15 mouse cellular contexts compared by ENCODE assay signal in genomic region chr2:52946524-52947186, GRCm38 (mm10).
DNase-seq lines count a peak whose midpoint lies in the region; ATAC-seq lines count a peak whose summit lies in the region.
"Had no signal": no experiment of that assay in that cellular context is flagged by ENCODE, and none has a peak within 500 bp of the region (broad histone marks: within the 10 kb centered on the region; RNA-seq: fewer than 3 reads in every experiment).

No protein-coding gene starts in this region.

- WGBS in limb, embryonic 11.5 days, result 39% methylated on average over 11 of the region's 11 CpGs
- WGBS in limb, embryonic 10.5 days, result 43% methylated on average over 11 of the region's 11 CpGs
- 17% methylated on average over 11 of the region's 11 CpGs for WGBS in forebrain, embryonic 15.5 days
- 19% methylated on average over 11 of the region's 11 CpGs for WGBS in midbrain, embryonic 12.5 days

- no peak overlapping the region for H3K4me2 ChIP-seq in limb, embryonic 11.5 days (ENCODE audit: low read depth, severe bottlenecking)
- H3K4me2 ChIP-seq in forebrain, embryonic 15.5 days (replicated peaks), result no peak overlapping the region
- 0 out of 2 replicates have a peak overlapping the region, but pooled peaks have one; percentile 7 for H3K4me2 ChIP-seq in midbrain, embryonic 12.5 days (replicated peaks)

- no peak overlapping the region for H3K27ac ChIP-seq in limb, embryonic 11.5 days (replicated peaks; ENCODE audit: low read depth, low read length)
- H3K27ac ChIP-seq in limb, embryonic 10.5 days, result no peak overlapping the region
- peak overlapping the region; percentile 73 for H3K27ac ChIP-seq in forebrain, embryonic 15.5 days (replicated peaks)
- peak overlapping the region; percentile 80 for H3K27ac ChIP-seq in midbrain, embryonic 12.5 days (replicated peaks)
- H3K27ac ChIP-seq: kidney, postnatal 0 days; liver, embryonic 14.5 days had no signal

- no peak overlapping the region for H3K4me3 ChIP-seq in limb, embryonic 11.5 days (ENCODE audit: low read depth, low read length)
- H3K4me3 ChIP-seq in limb, embryonic 10.5 days, result no peak overlapping the region
- no peak overlapping the region for H3K4me3 ChIP-seq in forebrain, embryonic 15.5 days
- H3K4me3 ChIP-seq in midbrain, embryonic 12.5 days, result no peak overlapping the region

- no peaks in the 10 kb centered on the region for H3K9me3 ChIP-seq in limb, embryonic 11.5 days (ENCODE audit: control insufficient read depth, low read length)
- H3K9me3 ChIP-seq in limb, embryonic 10.5 days (replicated peaks), result no peaks in the 10 kb centered on the region
- H3K9me3 ChIP-seq in forebrain, embryonic 15.5 days, result no peaks in the 10 kb centered on the region
- H3K9me3 ChIP-seq in midbrain, embryonic 12.5 days, result no peaks in the 10 kb centered on the region

- H3K27me3 ChIP-seq in limb, embryonic 11.5 days (ENCODE audit: control insufficient read depth, insufficient read depth, low read length), result no peaks in the 10 kb centered on the region
- H3K27me3 ChIP-seq in limb, embryonic 10.5 days (ENCODE audit: low read depth, poor library complexity, severe bottlenecking), result no peaks in the 10 kb centered on the region
- no peaks in the 10 kb centered on the region for H3K27me3 ChIP-seq in forebrain, embryonic 15.5 days
- H3K27me3 ChIP-seq in midbrain, embryonic 12.5 days, result no peaks in the 10 kb centered on the region
- H3K27me3 ChIP-seq: Patski had no signal

- peaks cover 8% of the 10 kb centered on the region; the same call in 1 of the 2 replicates for H3K4me1 ChIP-seq in limb, embryonic 11.5 days (ENCODE audit: control insufficient read depth, insufficient read depth, low read length)
- peaks cover 43% of the 10 kb centered on the region for H3K4me1 ChIP-seq in limb, embryonic 10.5 days
- peaks cover 37% of the 10 kb centered on the region for H3K4me1 ChIP-seq in forebrain, embryonic 15.5 days
- H3K4me1 ChIP-seq in midbrain, embryonic 12.5 days, result peaks cover 28% of the 10 kb centered on the region

- no peak overlapping the region for H3K9ac ChIP-seq in limb, embryonic 11.5 days (ENCODE audit: low read length)
- no peak overlapping the region for H3K9ac ChIP-seq in forebrain, embryonic 15.5 days (replicated peaks)
- H3K9ac ChIP-seq in midbrain, embryonic 12.5 days (replicated peaks), result no peak overlapping the region
- H3K9ac ChIP-seq: liver, embryonic 14.5 days had no signal

- peak; percentile 14; the same call in 1 of the 2 replicates for ATAC-seq in limb, embryonic 11.5 days (ENCODE audit: insufficient number of reproducible peaks, low FRiP score, low TSS enrichment, low read depth)
- peak; percentile 70 for ATAC-seq in forebrain, embryonic 15.5 days (replicated peaks)
- ATAC-seq in midbrain, embryonic 12.5 days (ENCODE audit: low FRiP score, low read depth), result peak; percentile 79
- ATAC-seq in frontal cortex, adult (ENCODE audit: low TSS enrichment), result no peak
- no peak for ATAC-seq in activated CD4-positive, CD25-positive, alpha-beta regulatory T cell, adult 4 months
- ATAC-seq: CD4-positive, CD25-positive, alpha-beta regulatory T cell, adult 4 months; Patski had no signal

- H3K36me3 ChIP-seq in limb, embryonic 11.5 days (ENCODE audit: control insufficient read depth, insufficient read depth, low read length), result peaks cover 2% of the 10 kb centered on the region; the same call in 1 of the 2 replicates
- H3K36me3 ChIP-seq in limb, embryonic 10.5 days, result peaks cover 9% of the 10 kb centered on the region
- H3K36me3 ChIP-seq in forebrain, embryonic 15.5 days, result no peaks in the 10 kb centered on the region
- no peaks in the 10 kb centered on the region for H3K36me3 ChIP-seq in midbrain, embryonic 12.5 days

- no peak for DNase-seq in limb, embryonic 11.5 days (ENCODE audit: low spot score)
- DNase-seq in limb, embryonic 10.5 days (ENCODE audit: low spot score), result no peak
- DNase-seq in cerebellum, adult 11-12 months, result no peak
- no peak for DNase-seq in kidney, postnatal 10 days
- DNase-seq: adrenal gland, postnatal 25 days; cerebellum, adult 9-10 months; thymus, postnatal 36 days had no signal

Comparison
In these comparisons a context has a peak if more than half of its experiments do, and no peak if none do; other contexts are left out.
1. ATAC-seq: peak in limb, embryonic 11.5 days (single experiment), forebrain, embryonic 15.5 days (single experiment) and midbrain, embryonic 12.5 days (single experiment); none in frontal cortex, adult (single experiment) and activated CD4-positive, CD25-positive, alpha-beta regulatory T cell, adult 4 months (single experiment).
2. H3K27ac ChIP-seq: peak in forebrain, embryonic 15.5 days (single experiment) and midbrain, embryonic 12.5 days (single experiment); none in limb, embryonic 11.5 days (single experiment) and limb, embryonic 10.5 days (single experiment).